Mouse (Mus musculus): ENCODE results near the gene Sik3. TPM values are rescaled to one million over a fixed set of nuclear protein-coding genes. Genes with fewer than 3 reads are reported as not detected.
"Not testable (repeated sequence)": the region's sequence is repeated elsewhere in the genome, so short reads cannot be mapped to it uniquely, and the experiment has no call there.

Gene Sik3
- total RNA-seq, 2 experiments from 2014 or later = 112 to 132 TPM

GRCm38 (mm10) chr9:46150116-46150515 lies 137.5 kb downstream of the Sik3 start:
- DNase-seq (ENCODE audit: low spot score in 2 of 2) = no peak

GRCm38 (mm10) chr9:46150890-46151703 lies 138.5 kb downstream of the Sik3 start:
- DNase-seq (ENCODE audit: low spot score in 2 of 2) = no peak

GRCm38 (mm10) chr9:46151704-46152040 lies 139.1 kb downstream of the Sik3 start:
- no peak for DNase-seq (ENCODE audit: low spot score in 2 of 2)

GRCm38 (mm10) chr9:46152067-46153015 lies 139.7 kb downstream of the Sik3 start:
- DNase-seq (ENCODE audit: low spot score in 2 of 2) = no peak

GRCm38 (mm10) chr9:46154469-46154868 lies 141.8 kb downstream of the Sik3 start:
- no peak for DNase-seq (ENCODE audit: low spot score in 2 of 2)

- no peak for DNase-seq (ENCODE audit: low spot score in 2 of 2)
Measured at GRCm38 (mm10) chr9:46155026-46155425, 142.4 kb downstream of the Sik3 start.

- not testable (repeated sequence) for DNase-seq (ENCODE audit: low spot score in 2 of 2)
Measured at GRCm38 (mm10) chr9:46155818-46156217, 143.2 kb downstream of the Sik3 start.

- no peak for DNase-seq (ENCODE audit: low spot score in 2 of 2)
Measured at GRCm38 (mm10) chr9:46156711-46157110, 144.1 kb downstream of the Sik3 start.

- DNase-seq (ENCODE audit: low spot score in 2 of 2) = no peak
Measured at GRCm38 (mm10) chr9:46158273-46158813, 145.7 kb downstream of the Sik3 start.

- DNase-seq (ENCODE audit: low spot score in 2 of 2) = no peak
Measured at GRCm38 (mm10) chr9:46163430-46163829, 150.8 kb downstream of the Sik3 start.

- no peak for DNase-seq (ENCODE audit: low spot score in 2 of 2)
Measured at GRCm38 (mm10) chr9:46168802-46169201, 156.2 kb downstream of the Sik3 start.

GRCm38 (mm10) chr9:46172251-46172650 lies 159.6 kb downstream of the Sik3 start:
- no peak for DNase-seq (ENCODE audit: low spot score in 2 of 2)

GRCm38 (mm10) chr9:46172953-46173352 lies 160.3 kb downstream of the Sik3 start:
- DNase-seq (ENCODE audit: low spot score in 2 of 2) = no peak

- no peak for DNase-seq (ENCODE audit: low spot score in 2 of 2)
Measured at GRCm38 (mm10) chr9:46173919-46174318, 161.3 kb downstream of the Sik3 start.

GRCm38 (mm10) chr9:46174770-46175294 lies 162.2 kb downstream of the Sik3 start:
- no peak for DNase-seq (ENCODE audit: low spot score in 2 of 2)

GRCm38 (mm10) chr9:46175300-46175699 lies 162.7 kb downstream of the Sik3 start:
- DNase-seq (ENCODE audit: low spot score in 2 of 2) = no peak

GRCm38 (mm10) chr9:46175938-46176375 lies 163.3 kb downstream of the Sik3 start:
- DNase-seq (ENCODE audit: low spot score in 2 of 2) = no peak

- no peak for DNase-seq (ENCODE audit: low spot score in 2 of 2)
Measured at GRCm38 (mm10) chr9:46176613-46177012, 164.0 kb downstream of the Sik3 start.

GRCm38 (mm10) chr9:46178595-46178994 lies 166.0 kb downstream of the Sik3 start:
- DNase-seq (ENCODE audit: low spot score in 2 of 2) = no peak

- no peak for DNase-seq (ENCODE audit: low spot score in 2 of 2)
Measured at GRCm38 (mm10) chr9:46181297-46181696, 168.7 kb downstream of the Sik3 start.

GRCm38 (mm10) chr9:46184542-46184941 lies 171.9 kb downstream of the Sik3 start:
- DNase-seq (ENCODE audit: low spot score in 2 of 2) = no peak

Measured in left cerebral cortex, adult 18-20 months (tissue).